Mouse (Mus musculus) embryonic fibroblast, embryonic 13.5 days (primary cell): ENCODE results near the gene Nfu1. TPM values are rescaled to one million over a fixed set of nuclear protein-coding genes. Genes with fewer than 3 reads are reported as not detected.
"Not testable (repeated sequence)": the region's sequence is repeated elsewhere in the genome, so short reads cannot be mapped to it uniquely, and the experiment has no call there.

ENCODE experiments used
- H3K27ac ChIP-seq: 2 replicates; pipeline ENCODE4 v1.5.1; 2012; ENCODE audit warnings: low read length, control low read depth, inconsistent platforms; ENCODE audit not compliant: insufficient read depth
- H3K4me1 ChIP-seq: 2 replicates; pipeline ENCODE4 v1.6.1; 2011; ENCODE audit warnings: low read length; ENCODE audit not compliant: control insufficient read depth, insufficient read depth
- H3K4me3 ChIP-seq: 2 replicates; pipeline ENCODE4 v1.5.1; 2011; ENCODE audit warnings: mild to moderate bottlenecking, control low read depth, low read length; ENCODE audit not compliant: insufficient read depth
- CTCF ChIP-seq: IDR thresholded peaks from 2 replicates; pipeline ENCODE4 v1.5.1; 2011; ENCODE audit warnings: mild to moderate bottlenecking, control low read depth, low read length, moderate library complexity, borderline replicate concordance; ENCODE audit not compliant: insufficient read depth
- POLR2A ChIP-seq: IDR thresholded peaks from 2 replicates; pipeline ENCODE4 v1.6.1; 2011; ENCODE audit warnings: low read depth, mild to moderate bottlenecking, control low read depth, low read length, moderate library complexity
- polyA plus RNA-seq: library from polyadenylated mRNA; stranded (reverse); fragments of >200 nt; gene quantifications from 2 replicates; pipeline ENCODE4 v1.2.4, GENCODE M21; 2011; ENCODE audit warnings: low read depth; ENCODE audit not compliant: missing spikeins, insufficient read length

Gene Nfu1
- polyA plus RNA-seq, 1 experiment: 98.7 TPM

- peaks cover 2% of the 10 kb centered on the region for H3K4me1 ChIP-seq
- TF ChIP-seq CTCF (no peak), POLR2A (no peak)
- no peak overlapping the region for H3K4me3 ChIP-seq
- 0 out of 2 replicates have a peak overlapping the region, but pooled peaks have one; percentile 13 for H3K27ac ChIP-seq
These were observed 32.4 kb downstream of the Nfu1 start for GRCm38 (mm10) chr6:87041431-87041830.

GRCm38 (mm10) chr6:87042004-87042336 lies 32.9 kb downstream of the Nfu1 start:
- peak overlapping the region; percentile 56 for H3K4me3 ChIP-seq
- H3K27ac ChIP-seq: peak overlapping the region; percentile 97
- peaks cover 2% of the 10 kb centered on the region for H3K4me1 ChIP-seq
- TF ChIP-seq POLR2A (no peak), CTCF (no peak)

GRCm38 (mm10) chr6:87042337-87043130 lies 33.5 kb downstream of the Nfu1 start, which contains the start of gene Gfpt1:
Gene Gfpt1 (plus strand): TSS chr6:87042846.
- peaks cover 2% of the 10 kb centered on the region for H3K4me1 ChIP-seq
- peak within 1 kb of the TSS; percentile 97 for H3K27ac ChIP-seq
- H3K4me3 ChIP-seq: peak within 1 kb of the TSS; percentile 87
- no peak for TF ChIP-seq CTCF
- peak; percentile 86 for TF ChIP-seq POLR2A

- Histone ChIP-seq H3K4me3 (peak overlapping the region; percentile 87), H3K4me1 (peaks cover 2% of the 10 kb centered on the region), H3K27ac (no peak overlapping the region)
- TF ChIP-seq CTCF (no peak), POLR2A (no peak)
These were observed 34.1 kb downstream of the Nfu1 start for GRCm38 (mm10) chr6:87043131-87043516.

- no peak overlapping the region for H3K4me3 ChIP-seq
- H3K4me1 ChIP-seq: peaks cover 2% of the 10 kb centered on the region
- TF ChIP-seq CTCF (no peak), POLR2A (no peak)
- H3K27ac ChIP-seq: no peak overlapping the region
These were observed 35.9 kb downstream of the Nfu1 start for GRCm38 (mm10) chr6:87044895-87045294.

- Histone ChIP-seq H3K4me1 (peaks cover 2% of the 10 kb centered on the region), H3K27ac (no peak overlapping the region), H3K4me3 (no peak overlapping the region)
- TF ChIP-seq CTCF (no peak), POLR2A (no peak)
These were observed 36.5 kb downstream of the Nfu1 start for GRCm38 (mm10) chr6:87045507-87045906.

GRCm38 (mm10) chr6:87048712-87049111 lies 39.7 kb downstream of the Nfu1 start:
- not testable (repeated sequence) for H3K4me1 ChIP-seq, H3K27ac ChIP-seq, H3K4me3 ChIP-seq

GRCm38 (mm10) chr6:87051886-87052425 lies 42.9 kb downstream of the Nfu1 start:
- no peak overlapping the region for H3K27ac ChIP-seq
- no peak overlapping the region for H3K4me3 ChIP-seq
- TF ChIP-seq CTCF (no peak), POLR2A (no peak)
- H3K4me1 ChIP-seq: no peaks in the 10 kb centered on the region

GRCm38 (mm10) chr6:87054193-87054592 lies 45.2 kb downstream of the Nfu1 start:
- no peak for TF ChIP-seq POLR2A

GRCm38 (mm10) chr6:87059754-87060153 lies 50.7 kb downstream of the Nfu1 start:
- Histone ChIP-seq H3K27ac (no peak overlapping the region), H3K4me3 (no peak overlapping the region), H3K4me1 (no peaks in the 10 kb centered on the region)
- TF ChIP-seq POLR2A: no peak
- TF ChIP-seq CTCF: no peak

More at GRCm38 (mm10) chr6:87054193-87054592, 45.2 kb downstream of the Nfu1 start:
- H3K4me3 ChIP-seq: no peak overlapping the region
- H3K4me1 ChIP-seq: no peaks in the 10 kb centered on the region
- H3K27ac ChIP-seq: no peak overlapping the region
